Mouse (Mus musculus): ENCODE measurements at regions not wholly inside any gene's neighbourhood (a gene's known extent, or its start where the extent isn't known, plus 50 kb on each side); places are given as distances from the start of the nearest gene placed in this dataset.

DNA sequence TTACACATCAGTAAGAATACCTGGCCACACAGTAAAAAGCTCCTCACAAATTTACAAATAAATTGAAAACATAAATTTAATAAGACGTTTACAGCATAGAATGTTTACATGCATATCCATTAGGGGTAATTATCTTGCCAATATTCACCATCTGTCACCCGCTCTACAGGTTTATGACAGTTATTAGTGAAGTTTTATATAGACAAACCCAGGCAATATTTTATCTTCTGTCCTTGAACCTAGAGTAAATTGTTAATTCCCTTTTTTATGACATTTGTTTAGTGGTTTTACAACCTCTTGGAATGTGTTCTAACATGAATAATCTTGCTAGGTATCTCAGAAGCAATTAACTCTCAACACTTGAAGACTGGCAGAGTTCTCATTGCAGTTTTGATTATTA lies 6458.7 kb downstream of the 9330182O14Rik start:
- Histone ChIP-seq H3K4me3 (ENCODE audit: insufficient read depth, low read depth, low read length) (no peak overlapping the region), H3K27ac (replicated peaks; ENCODE audit: insufficient read depth, low read depth, low read length) (no peak overlapping the region), H3K9ac (ENCODE audit: low read depth, low read length) (no peak overlapping the region), H3K27me3 (ENCODE audit: control insufficient read depth, insufficient read depth, low read length) (no peaks in the 10 kb centered on the region), H3K4me1 (ENCODE audit: control insufficient read depth, insufficient read depth, low read length) (no peaks in the 10 kb centered on the region), H3K36me3 (ENCODE audit: control insufficient read depth, insufficient read depth, low read length) (no peaks in the 10 kb centered on the region), H3K79me2 (ENCODE audit: control insufficient read depth, insufficient read depth, low read length) (no peaks in the 10 kb centered on the region)
- TF ChIP-seq POLR2A (IDR thresholded peaks at IDR 0.05; ENCODE audit: extremely low read depth, insufficient read depth, low read length) (no peak), CTCF (IDR thresholded peaks at IDR 0.05; ENCODE audit: low read depth, low read length) (no peak)
- 74% methylated on average over 2 of the region's 2 CpGs for WGBS
- DNase-seq (ENCODE audit: extremely low read depth, low read depth, low spot score) = no peak

- 70% methylated on average over 1 of the region's 1 CpGs for WGBS
- Histone ChIP-seq H3K4me1 (ENCODE audit: control insufficient read depth, insufficient read depth, low read length) (no peaks in the 10 kb centered on the region), H3K27me3 (ENCODE audit: control insufficient read depth, insufficient read depth, low read length) (no peaks in the 10 kb centered on the region), H3K79me2 (ENCODE audit: control insufficient read depth, insufficient read depth, low read length) (no peaks in the 10 kb centered on the region), H3K4me3 (ENCODE audit: insufficient read depth, low read depth, low read length) (no peak overlapping the region), H3K9ac (ENCODE audit: low read depth, low read length) (no peak overlapping the region), H3K27ac (replicated peaks; ENCODE audit: insufficient read depth, low read depth, low read length) (no peak overlapping the region), H3K36me3 (ENCODE audit: control insufficient read depth, insufficient read depth, low read length) (no peaks in the 10 kb centered on the region)
- TF ChIP-seq CTCF (IDR thresholded peaks at IDR 0.05; ENCODE audit: low read depth, low read length) = no peak
- TF ChIP-seq POLR2A (IDR thresholded peaks at IDR 0.05; ENCODE audit: extremely low read depth, insufficient read depth, low read length) = no peak
- DNase-seq (ENCODE audit: extremely low read depth, low read depth, low spot score) = peak; percentile 26
Observed at GRCm38 (mm10) chr15:46598328-46598727, 6464.2 kb downstream of the 9330182O14Rik start.

DNA sequence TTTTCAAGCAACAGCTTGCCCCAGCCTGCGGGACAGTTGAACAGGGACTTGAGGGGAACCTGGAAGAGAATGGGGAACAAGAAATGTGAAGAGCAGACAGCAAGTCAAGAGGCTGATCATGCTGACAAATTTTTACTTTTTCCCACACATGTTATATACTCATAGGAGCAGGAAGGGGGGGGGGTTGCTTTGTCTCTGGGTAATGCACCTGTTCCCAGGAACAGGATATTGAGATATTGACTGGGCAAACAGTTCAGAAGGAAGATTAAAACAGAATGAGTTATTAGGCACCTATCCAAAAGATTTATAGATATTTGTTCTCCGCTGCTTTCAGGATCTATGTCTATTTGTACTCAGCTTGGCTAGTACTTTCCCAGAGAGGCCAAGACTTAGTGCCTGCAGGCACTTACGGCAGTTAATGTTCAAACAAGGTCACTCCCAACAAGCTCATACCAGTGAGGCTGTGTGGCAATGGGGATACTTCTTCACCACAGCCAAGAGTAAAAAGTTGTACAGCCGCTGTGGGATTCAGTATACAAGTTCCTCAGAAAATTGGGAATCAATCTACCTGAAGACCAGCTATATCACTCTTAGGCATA lies 6489.4 kb downstream of the 9330182O14Rik start:
- H3K27ac ChIP-seq (replicated peaks; ENCODE audit: insufficient read depth, low read depth, low read length) = no peak overlapping the region
- no peak overlapping the region for H3K4me3 ChIP-seq (ENCODE audit: insufficient read depth, low read depth, low read length)
- WGBS = 55% methylated on average over 4 of the region's 4 CpGs
- H3K79me2 ChIP-seq (ENCODE audit: control insufficient read depth, insufficient read depth, low read length) = no peaks in the 10 kb centered on the region
- H3K27me3 ChIP-seq (ENCODE audit: control insufficient read depth, insufficient read depth, low read length) = no peaks in the 10 kb centered on the region
- H3K4me1 ChIP-seq (ENCODE audit: control insufficient read depth, insufficient read depth, low read length) = no peaks in the 10 kb centered on the region; the same call in 1 of the 2 replicates
- H3K9ac ChIP-seq (ENCODE audit: low read depth, low read length) = no peak overlapping the region
- DNase-seq (ENCODE audit: extremely low read depth, low read depth, low spot score) = peak; percentile 88
- TF ChIP-seq CTCF (IDR thresholded peaks at IDR 0.05; ENCODE audit: low read depth, low read length) (no peak), POLR2A (IDR thresholded peaks at IDR 0.05; ENCODE audit: extremely low read depth, insufficient read depth, low read length) (no peak)
- H3K36me3 ChIP-seq (ENCODE audit: control insufficient read depth, insufficient read depth, low read length) = no peaks in the 10 kb centered on the region

- Histone ChIP-seq H3K4me1 (ENCODE audit: control insufficient read depth, insufficient read depth, low read length) (no peaks in the 10 kb centered on the region; the same call in 1 of the 2 replicates), H3K4me3 (ENCODE audit: insufficient read depth, low read depth, low read length) (no peak overlapping the region), H3K79me2 (ENCODE audit: control insufficient read depth, insufficient read depth, low read length) (no peaks in the 10 kb centered on the region), H3K27ac (replicated peaks; ENCODE audit: insufficient read depth, low read depth, low read length) (no peak overlapping the region), H3K9ac (ENCODE audit: low read depth, low read length) (no peak overlapping the region), H3K36me3 (ENCODE audit: control insufficient read depth, insufficient read depth, low read length) (no peaks in the 10 kb centered on the region), H3K27me3 (ENCODE audit: control insufficient read depth, insufficient read depth, low read length) (no peaks in the 10 kb centered on the region)
- TF ChIP-seq POLR2A (IDR thresholded peaks at IDR 0.05; ENCODE audit: extremely low read depth, insufficient read depth, low read length) (no peak), CTCF (IDR thresholded peaks at IDR 0.05; ENCODE audit: low read depth, low read length) (no peak)
- peak; percentile 88 for DNase-seq (ENCODE audit: extremely low read depth, low read depth, low spot score)
- 76% methylated on average over 4 of the region's 4 CpGs for WGBS
Observed at GRCm38 (mm10) chr15:46625001-46625632, 6491.0 kb downstream of the 9330182O14Rik start.
